Mouse (Mus musculus) lung, postnatal 25 days (tissue): ENCODE results near the gene Vbp1.

Source experiments
- DNase-seq: peaks from one replicate; pipeline ENCODE4 v3.0.0; 2022; ENCODE audit warnings: low spot score

The Vbp1 gene

DNA sequence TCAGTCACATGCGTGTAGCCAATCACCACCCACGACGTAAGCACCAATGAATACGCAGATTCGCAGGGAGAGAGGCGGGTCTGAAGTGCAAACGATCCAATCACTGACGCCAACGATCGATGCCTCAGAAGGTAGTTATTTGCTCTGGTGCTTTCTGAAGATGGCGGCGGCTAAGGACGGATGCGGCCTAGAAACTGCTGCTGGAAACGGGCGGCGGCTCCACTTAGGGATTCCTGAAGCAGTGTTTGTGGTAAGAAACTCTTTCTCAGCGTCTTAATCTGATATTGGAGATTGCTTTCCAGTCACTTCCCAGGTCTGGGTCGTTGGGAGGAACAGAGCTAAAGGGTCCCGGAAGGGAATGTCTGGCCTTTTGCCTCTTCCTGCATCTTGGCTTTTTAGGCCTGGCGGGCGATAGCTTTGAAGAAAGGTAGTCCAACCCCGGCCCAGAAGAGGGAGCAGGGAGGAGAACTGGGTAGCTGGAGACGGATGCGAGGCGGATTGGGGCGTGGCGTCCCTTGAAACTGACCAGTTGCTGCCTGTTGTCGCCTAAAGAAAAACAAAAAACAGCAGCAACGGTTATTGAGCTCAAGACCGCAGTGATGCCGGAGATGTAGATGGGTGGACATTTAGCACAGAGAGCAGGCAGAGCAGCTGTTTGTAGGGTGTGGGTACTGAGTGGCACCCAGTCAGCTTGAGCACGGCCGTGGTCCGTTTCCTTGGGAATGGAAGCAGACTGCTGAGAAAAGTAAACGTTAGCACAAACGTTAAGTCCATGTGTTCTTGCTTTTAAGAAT lies at the start of gene Vbp1:
TSS of gene Vbp1 (plus strand) at position 121 of the 794 bp plus-strand sequence.
- DNase-seq, result peak; percentile 94

DNA sequence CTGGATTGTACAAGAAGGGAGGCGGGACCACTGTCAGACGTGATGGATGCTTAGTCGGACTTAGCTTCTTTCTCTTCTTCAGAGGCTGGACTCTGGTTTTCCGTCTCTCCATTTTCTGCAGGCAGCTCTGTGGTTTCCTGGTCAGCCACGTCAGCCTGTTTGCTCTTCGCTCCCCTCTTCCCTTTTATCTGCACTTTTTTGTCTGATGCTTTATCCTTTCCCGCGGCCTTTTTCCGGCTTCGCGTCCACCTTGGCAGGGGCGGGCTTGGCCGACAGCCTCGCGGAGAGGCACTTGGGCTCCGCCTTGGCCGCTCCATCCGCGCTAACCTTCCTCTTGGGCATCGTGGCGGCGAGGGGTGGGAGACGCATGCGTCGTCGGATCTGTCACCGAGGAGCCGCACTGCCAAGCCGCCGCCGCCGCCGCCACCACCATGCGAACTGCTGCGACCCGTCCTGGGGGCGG lies 38.9 kb upstream of the Vbp1 start:
- DNase-seq, result peak; percentile 42

DNA sequence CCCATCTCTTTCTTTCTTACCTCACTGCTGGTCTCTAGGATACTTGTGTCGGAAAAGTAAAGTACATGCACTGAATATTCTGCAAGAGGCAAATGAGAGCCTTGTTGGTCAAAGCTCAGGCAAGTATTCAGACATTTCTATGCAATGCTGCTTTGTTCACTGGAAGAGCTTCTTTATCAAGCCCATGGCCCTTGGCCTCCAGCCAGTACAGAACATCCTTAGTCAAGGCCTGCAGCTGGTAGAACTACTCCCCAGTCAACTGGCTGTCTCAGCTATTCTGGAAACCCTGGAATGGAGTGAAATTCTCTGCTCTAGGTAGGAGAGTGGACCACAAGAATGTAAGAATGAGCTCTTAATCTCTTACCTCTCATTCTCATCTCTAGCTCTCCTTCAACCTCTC lies 24.2 kb upstream of the Vbp1 start:
- no peak for DNase-seq

DNA sequence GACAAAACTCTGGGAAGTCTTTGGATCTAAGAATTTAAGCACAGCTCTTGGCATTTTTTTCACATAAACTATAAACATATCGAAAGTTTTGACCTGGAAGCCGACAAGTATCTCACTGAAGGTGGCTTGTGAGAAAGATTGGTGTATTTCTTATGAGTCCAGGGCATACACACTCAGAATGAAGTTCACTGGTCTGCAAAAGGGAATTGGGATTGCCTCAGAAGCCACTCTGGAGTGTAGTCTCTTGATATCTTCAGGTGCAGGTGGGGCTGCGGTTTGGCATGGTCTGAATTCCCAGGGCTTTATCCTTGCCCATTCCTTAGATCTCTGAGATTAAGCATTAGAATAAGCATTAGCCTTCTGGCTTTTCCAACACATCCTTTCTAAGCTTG lies 316 bp upstream of the Vbp1 start:
- DNase-seq, result no peak

DNA sequence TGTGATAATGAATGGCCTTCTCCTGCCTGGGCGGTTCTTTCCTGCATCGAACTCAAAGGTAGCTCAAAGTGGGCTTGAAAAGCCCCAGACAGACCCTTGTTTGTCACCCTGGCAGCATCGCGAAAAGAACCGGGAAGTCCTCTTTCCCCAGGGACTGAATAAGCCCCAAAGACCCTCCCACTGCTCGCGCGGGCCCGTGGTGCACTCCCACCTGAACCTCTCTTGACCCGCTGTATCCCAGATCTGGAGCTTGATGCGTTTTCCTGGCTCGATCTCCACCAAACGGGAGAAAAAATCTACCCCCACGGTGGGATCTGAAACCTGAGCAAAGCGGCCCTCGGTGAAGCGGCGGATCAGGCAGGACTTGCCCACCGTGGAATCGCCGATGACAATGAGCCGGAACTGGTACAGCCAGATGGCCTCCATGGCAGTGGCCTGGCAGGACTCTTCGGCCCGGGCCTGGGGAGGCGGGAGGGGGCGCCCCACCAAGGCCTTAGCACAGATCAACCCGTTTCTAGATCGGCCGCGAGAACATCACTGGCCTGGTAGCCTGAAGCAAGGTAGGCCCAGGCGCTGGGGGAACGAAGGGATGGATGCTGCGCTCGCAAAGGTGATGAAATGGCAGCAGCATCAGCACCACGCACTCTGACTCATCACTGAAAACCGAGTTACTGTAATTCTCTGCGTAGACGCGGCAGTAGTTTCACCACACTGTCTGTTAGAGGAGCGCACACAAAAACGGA lies 63.7 kb downstream of the Vbp1 start, which contains the start of gene Rab39b:
TSS of gene Rab39b (minus strand) at position 650 of the 743 bp plus-strand sequence.
- DNase-seq, result no peak

DNA sequence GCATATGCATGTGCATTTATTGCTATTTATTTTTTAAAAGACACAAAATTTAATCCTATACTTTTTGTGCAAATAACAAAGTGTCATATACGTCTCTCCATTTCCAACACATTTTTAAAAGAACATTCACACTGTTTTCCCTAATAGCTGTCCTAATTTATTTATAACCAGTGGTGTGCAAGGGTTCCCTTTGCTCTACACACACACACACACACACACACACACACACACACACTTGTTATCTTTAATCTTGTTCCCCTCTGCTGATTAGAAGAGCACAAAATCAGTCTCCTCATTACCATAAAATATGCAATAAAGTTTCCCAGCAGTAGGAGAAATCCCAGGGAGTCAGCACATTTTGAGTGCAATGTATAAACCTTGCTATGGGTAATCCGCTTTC lies 64.4 kb downstream of the Vbp1 start:
- DNase-seq, result no peak
